Mouse (Mus musculus) liver, embryonic 16.5 days (tissue): ENCODE data around the gene Mxd4. TPM values are rescaled to one million over a fixed set of nuclear protein-coding genes. Genes with fewer than 3 reads are reported as not detected.

ENCODE experiments used
- ATAC-seq: fragments of 200-750 bp; cut with Nextera tagmentation; 2 replicates; pipeline ENCODE4 v1.8.0; 2017; ENCODE audit warnings: low read depth, mild to moderate bottlenecking, moderate number of reproducible peaks, moderate library complexity
- H3K27ac ChIP-seq: fragments of 300-500 bp; sonication (generic); 2 replicates; pipeline ENCODE4 v1.5.1; 2014; ENCODE audit warnings: mild to moderate bottlenecking, low read length
- H3K27me3 ChIP-seq: fragments of 300-500 bp; sonication (generic); 2 replicates; pipeline ENCODE4 v1.6.1; 2014; ENCODE audit warnings: low read depth, low read length, mixed read lengths; ENCODE audit not compliant: control insufficient read depth, insufficient read depth
- H3K36me3 ChIP-seq: fragments of 300-500 bp; sonication (generic); 2 replicates; pipeline ENCODE4 v1.6.1; 2014; ENCODE audit warnings: mild to moderate bottlenecking; ENCODE audit not compliant: control insufficient read depth, insufficient read depth
- H3K4me1 ChIP-seq: fragments of 300-500 bp; sonication (generic); 2 replicates; pipeline ENCODE4 v1.6.1; 2014; ENCODE audit warnings: low read depth, low read length, mixed read lengths; ENCODE audit not compliant: control insufficient read depth
- H3K4me2 ChIP-seq: fragments of 300-500 bp; sonication (generic); 2 replicates; pipeline ENCODE4 v1.6.1; 2014; ENCODE audit warnings: low read depth, low read length, mixed read lengths
- H3K4me3 ChIP-seq: fragments of 300-500 bp; sonication (generic); 2 replicates; pipeline ENCODE4 v1.5.1; 2014; ENCODE audit warnings: low read depth, mild to moderate bottlenecking, low read length
- H3K9ac ChIP-seq: fragments of 300-500 bp; sonication (generic); 2 replicates; pipeline ENCODE4 v1.6.1; 2014; ENCODE audit warnings: low read depth, low read length
- H3K9me3 ChIP-seq: fragments of 300-500 bp; sonication (generic); replicated peaks from 2 replicates; pipeline ENCODE4 v1.6.1; 2016; ENCODE audit warnings: low read length; ENCODE audit not compliant: control insufficient read depth
- WGBS: fragments of 180-500 bp; shearing (Covaris S2); extraction: QIAGEN DNeasy Blood & Tissue Kit; methylation state at CpG from one replicate; pipeline ENCODE4 v1.1.7; 2014; ENCODE audit not compliant: insufficient replicate concordance; 5-methylcytosine and 5-hydroxymethylcytosine counted together
- polyA plus RNA-seq: library from polyadenylated mRNA; unstranded; fragments of >200 nt; fragmentation: Nextera tagmentation; extraction: Ambion mirVana; gene quantifications from 2 replicates; pipeline ENCODE4 v1.2.1, GENCODE M21; 2015

Mxd4 gene
- polyA plus RNA-seq, 1 experiment from 2014 or later = 7.6 TPM

DNA sequence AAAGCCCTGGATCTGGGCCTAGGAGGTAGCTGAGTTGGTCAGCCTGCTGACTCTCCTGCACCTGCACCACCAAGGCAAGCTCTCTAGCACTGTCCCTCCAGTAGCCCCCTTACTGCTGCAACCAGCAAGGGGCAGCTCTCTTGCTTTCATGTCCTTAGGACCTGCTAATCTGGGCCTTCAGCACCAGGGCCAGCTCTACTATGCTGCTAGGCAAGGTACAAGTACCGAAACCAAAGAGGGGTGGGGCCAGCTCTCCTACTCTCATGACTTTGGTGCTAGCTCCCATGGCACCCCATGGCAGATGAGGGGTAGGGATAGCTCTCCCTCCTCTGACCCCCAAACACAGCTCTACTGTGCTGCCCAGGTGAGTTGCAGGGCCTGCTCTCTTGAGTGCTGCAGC is 63.4 kb downstream of the Mxd4 start:
- Histone ChIP-seq H3K27me3 (no peaks in the 10 kb centered on the region), H3K4me1 (no peaks in the 10 kb centered on the region), H3K9ac (no peak overlapping the region), H3K4me2 (no peak overlapping the region), H3K36me3 (no peaks in the 10 kb centered on the region), H3K27ac (no peak overlapping the region), H3K9me3 (no peaks in the 10 kb centered on the region), H3K4me3 (no peak overlapping the region)
- no peak for ATAC-seq
- 28% methylated on average over 1 of the region's 1 CpGs for WGBS

Other genes starting within 250 kb of the Mxd4 start
- 3.4 and 4.6 TPM in 2 replicates for gene Gm1673, start 204.3 kb downstream of the Mxd4 start, polyA plus RNA-seq
- 0.09 and 0.12 TPM in 2 replicates for gene Nat8l, start 191.7 kb downstream of the Mxd4 start, polyA plus RNA-seq
- 0.48 and 0.71 TPM in 2 replicates for gene Poln, start 18.3 kb downstream of the Mxd4 start, polyA plus RNA-seq
- 19.8 and 21.9 TPM in 2 replicates for gene Haus3, start 18.2 kb downstream of the Mxd4 start, polyA plus RNA-seq
- 0.02 and 0.11 TPM in 2 replicates for gene Zfyve28, start 100.7 kb upstream of the Mxd4 start, polyA plus RNA-seq
- not detected in 2 replicates for gene Cfap99, start 100.9 kb upstream of the Mxd4 start, polyA plus RNA-seq
- 68.3 and 68.4 TPM in 2 replicates for gene Rnf4, start 148.6 kb upstream of the Mxd4 start, polyA plus RNA-seq
- gene Fam193a, start 182.2 kb upstream of the Mxd4 start, polyA plus RNA-seq = 3.2 and 3.3 TPM in 2 replicates